In genomic region chr15:96286935-96287292, GRCm38 (mm10) we compare ENCODE assay signal across 8 mouse cellular contexts. TPM values are rescaled to one million over a fixed set of nuclear protein-coding genes. Genes with fewer than 3 reads are reported as not detected.
DNase-seq lines count a peak whose midpoint lies in the region; ATAC-seq and TF ChIP-seq lines count a peak whose summit lies in the region.

No protein-coding gene starts in this region.

- peaks cover 9% of the 10 kb centered on the region for H3K4me1 ChIP-seq in testis, adult 2 months (ENCODE audit: control insufficient read depth, insufficient read depth, low read length)
- peaks cover 23% of the 10 kb centered on the region for H3K4me1 ChIP-seq in limb, embryonic 12.5 days (replicated peaks)
- peaks cover 15% of the 10 kb centered on the region for H3K4me1 ChIP-seq in stomach, embryonic 15.5 days

- no peak for DNase-seq in frontal cortex, adult 2 months (ENCODE audit: extremely low spot score in 1 of 2, low spot score in 1 of 2)
- DNase-seq in testis, postnatal 14 days (ENCODE audit: low spot score): no peak
- DNase-seq in right cerebral cortex, postnatal 14 days: no peak
- DNase-seq in urinary bladder, adult 18-20 months (ENCODE audit: low spot score in 2 of 2): no peak

- peak; percentile 2; the same call in 1 of the 2 replicates for ATAC-seq in frontal cortex, adult (ENCODE audit: low TSS enrichment)
- ATAC-seq in limb, embryonic 12.5 days (ENCODE audit: insufficient number of reproducible peaks, insufficient read depth, low FRiP score, low TSS enrichment, low read depth): peak; percentile 26
- ATAC-seq in stomach, embryonic 15.5 days (ENCODE audit: insufficient read depth, low FRiP score, low read depth): peak; percentile 16

- no peaks in the 10 kb centered on the region for H3K9me3 ChIP-seq in limb, embryonic 12.5 days
- H3K9me3 ChIP-seq in stomach, embryonic 15.5 days: no peaks in the 10 kb centered on the region

- under 1% methylated on average over 54 of the region's 63 CpGs for WGBS in limb, embryonic 12.5 days
- WGBS in stomach, embryonic 15.5 days: 2% methylated on average over 18 of the region's 63 CpGs

- no peak for TF ChIP-seq POLR2A in testis, adult 2 months (IDR thresholded peaks at IDR 0.05; ENCODE audit: control insufficient read depth, low read depth, low read length)

- no peak for TF ChIP-seq CTCF in testis, adult 2 months (IDR thresholded peaks at IDR 0.05; ENCODE audit: control insufficient read depth, insufficient read depth, insufficient replicate concordance, low read depth, low read length)

- H3K4me3 ChIP-seq in testis, adult 2 months (ENCODE audit: control insufficient read depth, low read depth, low read length): peak overlapping the region; percentile 95
- H3K4me3 ChIP-seq in limb, embryonic 12.5 days (replicated peaks): peak overlapping the region; percentile 81
- peak overlapping the region; percentile 73 for H3K4me3 ChIP-seq in stomach, embryonic 15.5 days (replicated peaks)

- peak overlapping the region; percentile 99 for H3K9ac ChIP-seq in limb, embryonic 12.5 days (replicated peaks)
- peak overlapping the region; percentile 98 for H3K9ac ChIP-seq in stomach, embryonic 15.5 days

- H3K4me2 ChIP-seq in limb, embryonic 12.5 days: peak overlapping the region; percentile 81
- peak overlapping the region; percentile 86 for H3K4me2 ChIP-seq in stomach, embryonic 15.5 days

- no peaks in the 10 kb centered on the region for H3K27me3 ChIP-seq in testis, adult 2 months (ENCODE audit: control insufficient read depth, insufficient read depth, low read length)
- H3K27me3 ChIP-seq in limb, embryonic 12.5 days: no peaks in the 10 kb centered on the region
- no peaks in the 10 kb centered on the region for H3K27me3 ChIP-seq in stomach, embryonic 15.5 days (replicated peaks)

- no peaks in the 10 kb centered on the region for H3K36me3 ChIP-seq in testis, adult 2 months (ENCODE audit: control insufficient read depth, insufficient read depth, low read length)
- peaks cover 7% of the 10 kb centered on the region; the same call in 1 of the 2 replicates for H3K36me3 ChIP-seq in limb, embryonic 12.5 days
- H3K36me3 ChIP-seq in stomach, embryonic 15.5 days: no peaks in the 10 kb centered on the region

- peak overlapping the region; percentile 100 for H3K27ac ChIP-seq in testis, adult 2 months (ENCODE audit: control insufficient read depth, insufficient read depth, low read depth, low read length)
- H3K27ac ChIP-seq in limb, embryonic 12.5 days: peak overlapping the region; percentile 100
- H3K27ac ChIP-seq in stomach, embryonic 15.5 days: peak overlapping the region; percentile 100

RNA-seq across cellular contexts. Expression of gene Arid2, which starts 0.4 kb away (rescaled TPM):
- 16.5 and 18.0 TPM in 2 replicates for polyA plus RNA-seq in frontal cortex, adult 2 months (2012; rRNA removed)
- 71.5 and 83.6 TPM in 2 replicates for polyA plus RNA-seq in testis, adult 2 months (2012; rRNA removed)
- 35.6 and 36.5 TPM in 2 replicates for polyA plus RNA-seq in limb, embryonic 12.5 days (2016; fragmentation: Nextera tagmentation; extraction: Ambion mirVana)
- 18.4 and 19.4 TPM in 2 replicates for polyA plus RNA-seq in stomach, embryonic 15.5 days (2015; fragmentation: Nextera tagmentation; extraction: Ambion mirVana)
